Mouse (Mus musculus) retina, adult 2 months (tissue): ENCODE results near the gene Olfr545.

Experiments used
- DNase-seq: peaks from one replicate; pipeline ENCODE4 v3.0.0-alpha.2; 2012; ENCODE audit warnings: low read depth, low spot score

The Olfr545 gene

DNA sequence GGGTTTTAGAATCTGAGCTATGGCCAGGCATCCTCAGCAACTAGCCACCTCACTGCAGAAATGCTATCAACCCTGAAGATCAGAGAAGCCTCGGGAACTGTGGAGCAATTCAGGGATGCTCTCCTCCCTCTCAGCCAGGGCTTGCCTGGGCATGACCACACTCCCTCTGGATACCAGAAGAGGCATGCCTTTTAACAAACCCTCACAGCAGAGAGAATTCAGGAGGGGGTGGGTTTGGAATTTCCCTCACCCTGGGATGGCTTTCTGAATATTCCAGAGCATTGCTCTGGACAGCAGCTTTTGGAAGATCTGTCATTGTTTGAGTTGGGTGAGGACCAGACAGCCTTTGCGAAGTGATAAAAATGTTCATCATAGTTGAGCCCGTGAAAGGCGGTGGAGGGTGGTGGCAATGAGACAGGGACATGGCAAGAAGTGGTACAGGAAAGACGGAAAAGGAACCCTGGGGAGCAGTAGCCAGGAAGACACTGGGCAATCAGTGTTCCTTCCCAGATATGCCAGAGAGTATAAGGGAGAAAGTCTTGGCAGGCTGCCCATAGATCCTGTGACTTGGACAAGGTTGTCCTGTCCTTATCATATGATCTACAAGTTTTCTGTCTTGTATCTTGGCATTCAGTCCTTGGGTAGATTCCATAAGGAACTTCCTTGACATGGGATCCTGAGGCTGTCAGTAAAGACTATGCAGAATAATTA is 19.9 kb downstream of the Olfr545 start:
- no peak for DNase-seq

DNA sequence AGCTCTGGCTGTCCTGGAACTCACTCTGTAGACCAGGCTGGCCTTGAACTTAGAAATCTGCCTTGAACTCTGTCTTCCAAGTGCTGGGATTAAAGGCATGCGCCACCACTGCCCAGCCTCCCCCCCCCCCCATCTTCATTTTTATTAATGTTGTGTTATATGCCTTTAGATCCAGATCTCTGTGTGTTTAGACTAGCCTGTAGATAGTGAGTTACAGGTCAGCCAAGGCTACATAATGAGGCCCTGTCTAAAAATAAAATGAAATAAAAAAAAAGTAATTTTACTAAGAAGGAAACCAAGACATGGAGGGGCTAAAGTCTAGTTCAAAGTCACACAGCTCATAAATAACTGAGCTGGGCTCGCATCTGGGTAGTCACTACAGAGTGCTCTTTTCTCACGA is 20.4 kb downstream of the Olfr545 start:
- DNase-seq, result no peak

- DNase-seq, result no peak
Observed at GRCm38 (mm10) chr7:102478425-102478824, 20.9 kb downstream of the Olfr545 start.

DNA sequence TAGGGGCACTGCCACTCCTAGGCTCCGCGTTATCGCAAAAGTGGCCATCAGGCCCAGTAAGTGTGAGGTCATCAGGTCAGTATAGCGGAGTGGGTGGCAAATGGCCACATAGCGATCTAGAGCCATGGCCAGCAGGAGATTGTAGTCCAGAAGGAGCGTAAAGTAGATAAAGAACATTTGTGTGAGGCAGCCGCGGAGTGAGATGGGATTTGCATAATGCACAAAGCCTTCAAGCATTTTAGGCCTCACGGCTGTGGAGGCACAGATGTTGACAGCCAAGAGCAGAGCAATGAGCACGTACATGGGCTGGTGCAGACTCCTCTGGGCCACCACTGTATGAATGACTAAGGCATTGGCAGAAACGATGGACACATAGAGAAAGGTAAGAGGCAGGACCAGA is 22.0 kb downstream of the Olfr545 start:
- no peak for DNase-seq

GRCm38 (mm10) chr7:102476601-102477000 is 22.8 kb downstream of the Olfr545 start:
- no peak for DNase-seq

DNA sequence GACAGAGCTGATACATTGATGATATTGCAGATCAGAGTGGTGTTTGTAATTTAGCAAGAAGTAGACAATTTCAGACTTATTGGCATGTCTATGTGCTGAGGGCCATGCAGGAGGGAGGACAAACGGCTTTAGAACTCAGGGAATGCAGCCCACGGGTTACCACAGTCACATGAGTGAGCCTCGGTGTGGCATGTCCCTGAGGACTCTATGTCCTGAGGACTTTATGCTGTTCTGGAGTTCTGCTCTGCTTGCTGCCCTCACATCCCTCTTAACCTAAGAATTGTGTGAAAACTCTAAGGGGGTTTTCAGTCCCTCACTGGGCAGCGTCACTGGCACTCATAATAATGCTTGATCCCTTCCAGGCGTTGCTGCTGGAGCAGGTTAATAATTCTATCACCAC is 26.7 kb downstream of the Olfr545 start:
- no peak for DNase-seq

DNA sequence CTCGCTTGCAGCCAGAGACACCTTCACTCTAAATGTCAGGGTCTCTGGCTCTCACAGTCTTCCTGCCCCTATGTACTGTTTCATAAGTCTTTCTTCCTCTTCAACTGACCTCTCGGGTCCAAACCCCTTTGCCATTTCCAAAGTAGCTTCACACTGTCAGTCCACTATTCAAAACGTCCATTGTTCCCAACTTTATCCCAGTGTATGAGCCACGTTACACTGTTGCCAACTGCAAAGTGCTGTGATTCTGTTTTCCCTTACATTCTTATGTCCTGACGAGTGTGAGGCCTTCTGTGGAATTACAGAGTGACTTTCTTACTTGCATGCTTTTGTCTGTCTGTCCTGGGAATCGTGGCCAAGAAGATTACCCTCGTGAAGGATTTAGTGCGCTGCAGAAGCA is 31.8 kb downstream of the Olfr545 start:
- DNase-seq, result no peak

DNA sequence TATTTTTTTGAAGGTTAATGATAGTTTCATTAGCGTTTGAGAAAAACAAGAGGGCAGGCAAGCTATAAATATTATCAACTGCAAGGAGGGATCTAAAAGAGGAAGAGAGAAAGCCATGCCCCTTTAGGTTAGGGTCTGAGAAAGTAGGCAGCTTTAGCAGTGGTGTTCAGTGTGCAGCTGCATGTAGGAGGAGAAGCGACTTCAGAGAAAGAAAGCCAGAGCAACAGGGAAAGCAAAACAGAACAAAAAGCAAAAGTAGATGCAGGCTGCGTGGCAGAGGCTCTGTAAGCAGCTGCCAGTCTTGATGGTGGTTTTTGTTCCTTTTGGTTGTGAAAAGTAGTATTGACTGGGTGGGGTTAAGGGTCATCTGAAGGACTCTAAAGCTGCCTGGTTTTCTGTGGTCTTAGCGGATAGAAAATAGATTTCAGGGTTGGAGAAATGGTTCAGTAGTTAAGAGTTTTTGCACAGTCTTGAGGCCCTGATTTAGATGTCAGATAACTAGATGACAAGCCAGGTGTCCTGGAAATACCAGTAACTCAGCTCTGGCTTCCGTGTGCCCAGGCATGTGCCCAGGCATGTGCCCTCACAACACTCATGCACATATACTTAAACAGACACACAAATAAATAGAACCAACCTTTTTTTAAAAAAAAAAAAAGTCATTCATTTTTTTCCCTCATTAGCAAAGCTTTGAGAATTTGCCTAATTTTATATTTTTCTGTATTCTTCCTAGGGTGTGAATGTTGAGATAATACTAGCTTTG is 40.6 kb downstream of the Olfr545 start:
- no peak for DNase-seq

- DNase-seq, result no peak
Observed at GRCm38 (mm10) chr7:102446438-102446837, 52.9 kb downstream of the Olfr545 start.

- no peak for DNase-seq
Observed at GRCm38 (mm10) chr7:102444301-102444700, 55.1 kb downstream of the Olfr545 start.

GRCm38 (mm10) chr7:102442432-102442831 is 56.9 kb downstream of the Olfr545 start:
- no peak for DNase-seq

DNA sequence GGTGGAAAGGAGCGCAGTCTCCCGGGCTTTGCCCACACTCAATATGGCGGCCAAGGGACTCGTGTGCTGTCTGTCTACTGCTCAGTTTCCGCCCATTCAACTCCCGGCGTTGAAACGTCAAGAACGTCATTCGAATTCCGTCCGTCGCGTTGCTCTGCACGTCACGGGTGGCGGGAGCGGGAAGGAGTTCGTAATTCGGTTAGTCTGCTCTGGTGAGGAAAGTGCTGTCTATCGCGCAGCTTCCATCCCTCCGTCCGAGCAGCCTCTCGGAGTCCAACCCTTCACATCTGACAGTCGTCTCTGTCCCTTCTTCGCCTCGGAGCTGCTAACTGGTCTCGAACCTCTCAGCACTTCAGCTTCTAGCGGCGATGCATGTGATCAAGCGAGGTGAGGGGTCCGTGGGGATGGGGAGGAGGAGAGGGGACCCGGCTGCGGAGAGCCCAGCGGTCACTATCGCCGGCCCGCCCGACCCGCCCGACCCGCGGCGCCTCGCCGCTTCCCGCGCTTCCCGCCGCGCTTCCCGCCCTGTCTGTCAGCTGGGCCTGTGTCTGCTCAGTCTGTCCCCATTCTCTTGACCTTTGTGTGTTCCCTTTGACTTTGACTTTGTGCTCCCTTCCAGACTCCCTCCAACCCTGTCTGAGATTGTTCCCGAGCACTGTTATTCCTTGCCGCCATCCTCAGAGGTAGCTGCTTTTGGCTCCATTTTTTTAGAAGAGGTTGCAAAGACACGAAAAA is 57.5 kb downstream of the Olfr545 start, which contains the start of gene Rrm1:
Rrm1 (plus strand) TSS at position 39 of the 735 bp plus-strand sequence.
- DNase-seq, result peak; percentile 89
